Mouse (Mus musculus) forebrain, embryonic 16.5 days (tissue): ENCODE measurements around the gene Trmo. TPM values are rescaled to one million over a fixed set of nuclear protein-coding genes. Genes with fewer than 3 reads are reported as not detected.

Experiments used
- polyA plus RNA-seq: library from polyadenylated mRNA; unstranded; fragments of >200 nt; fragmentation: Nextera tagmentation; extraction: Ambion mirVana; gene quantifications from 2 replicates; pipeline ENCODE4 v1.2.1, GENCODE M21; 2015

Trmo gene
- polyA plus RNA-seq, 1 experiment from 2014 or later = 13.4 TPM

Other genes with a start within 250 kb of the Trmo start
- 30.0 and 33.3 TPM in 2 replicates for gene Xpa, start 193.1 kb downstream of the Trmo start, polyA plus RNA-seq
- gene Foxe1, start 45.8 kb downstream of the Trmo start, polyA plus RNA-seq = not detected in 2 replicates
- gene Hemgn, start 24.1 kb upstream of the Trmo start, polyA plus RNA-seq = 0.09 and 0.10 TPM in 2 replicates
- 105 and 114 TPM in 2 replicates for gene Anp32b, start 61.5 kb upstream of the Trmo start, polyA plus RNA-seq
- 81.1 and 85.5 TPM in 2 replicates for gene Nans, start 99.8 kb upstream of the Trmo start, polyA plus RNA-seq
- 0.85 and 1.4 TPM in 2 replicates for gene Trim14, start 146.7 kb upstream of the Trmo start, polyA plus RNA-seq
- 5.6 and 7.6 TPM in 2 replicates for gene Coro2a, start 212.8 kb upstream of the Trmo start, polyA plus RNA-seq